8 mouse cellular contexts compared by ENCODE assay signal in genomic region chr9:21916851-21917492, GRCm38 (mm10). TPM values are rescaled to one million over a fixed set of nuclear protein-coding genes. Genes with fewer than 3 reads are reported as not detected.
A peak's percentile ranks its signal among the peaks of the same experiment; 100 is the strongest.
DNase-seq lines count a peak whose midpoint lies in the region; ATAC-seq and TF ChIP-seq lines count a peak whose summit lies in the region.

No protein-coding gene starts in this region.

- H3K4me1 ChIP-seq in heart, embryonic 11.5 days (ENCODE audit: control insufficient read depth, insufficient read depth, low read length): no peaks in the 10 kb centered on the region
- peaks cover 38% of the 10 kb centered on the region for H3K4me1 ChIP-seq in E14TG2a.4 (replicated peaks; ENCODE audit: low read depth, low read length)
- peaks cover 11% of the 10 kb centered on the region for H3K4me1 ChIP-seq in forebrain, embryonic 16.5 days (replicated peaks; ENCODE audit: control insufficient read depth, insufficient read depth, low read length)
- peaks cover 16% of the 10 kb centered on the region for H3K4me1 ChIP-seq in liver, embryonic 16.5 days (ENCODE audit: control insufficient read depth, low read depth, low read length)

- 58% methylated on average over 3 of the region's 3 CpGs for WGBS in heart, embryonic 11.5 days (ENCODE audit: insufficient replicate concordance)
- WGBS in forebrain, embryonic 16.5 days: 63% methylated on average over 3 of the region's 3 CpGs
- 35% methylated on average over 3 of the region's 3 CpGs for WGBS in liver, embryonic 16.5 days (ENCODE audit: insufficient replicate concordance)

- no peak for TF ChIP-seq CTCF in E14TG2a.4 (conservative IDR thresholded peaks at IDR 0.05; ENCODE audit: low read length)

- ATAC-seq in heart, embryonic 11.5 days (replicated peaks; ENCODE audit: insufficient number of reproducible peaks, low FRiP score, low TSS enrichment): no peak
- ATAC-seq in forebrain, embryonic 16.5 days: no peak
- ATAC-seq in liver, embryonic 16.5 days (ENCODE audit: low read depth): no peak
- ATAC-seq in granulocyte monocyte progenitor cell, adult 5-6 weeks (replicated peaks; ENCODE audit: poor library complexity, severe bottlenecking): no peak

- no peaks in the 10 kb centered on the region for H3K9me3 ChIP-seq in heart, embryonic 11.5 days (replicated peaks; ENCODE audit: control insufficient read depth, low read length)
- no peaks in the 10 kb centered on the region for H3K9me3 ChIP-seq in E14TG2a.4 (ENCODE audit: low read length)
- no peaks in the 10 kb centered on the region for H3K9me3 ChIP-seq in forebrain, embryonic 16.5 days (ENCODE audit: control insufficient read depth, low read length)
- no peaks in the 10 kb centered on the region for H3K9me3 ChIP-seq in liver, embryonic 16.5 days (replicated peaks; ENCODE audit: control insufficient read depth, low read length)

- peaks cover 12% of the 10 kb centered on the region; the same call in 1 of the 2 replicates for H3K27me3 ChIP-seq in heart, embryonic 11.5 days (ENCODE audit: control insufficient read depth, insufficient read depth, low read length)
- peaks cover 24% of the 10 kb centered on the region for H3K27me3 ChIP-seq in E14TG2a.4 (ENCODE audit: insufficient read depth, low read length)
- H3K27me3 ChIP-seq in forebrain, embryonic 16.5 days (replicated peaks; ENCODE audit: control insufficient read depth, insufficient read depth, low read length): no peaks in the 10 kb centered on the region
- 0 out of 2 replicates have a peak, but pooled peaks cover 2% of the 10 kb centered on the region for H3K27me3 ChIP-seq in liver, embryonic 16.5 days (ENCODE audit: control insufficient read depth, insufficient read depth, low read depth, low read length)

- 0 out of 2 replicates have a peak overlapping the region, but pooled peaks have one; percentile 67 for H3K9ac ChIP-seq in heart, embryonic 11.5 days (ENCODE audit: low read depth, low read length)
- H3K9ac ChIP-seq in forebrain, embryonic 16.5 days (replicated peaks; ENCODE audit: low read depth, low read length): peak overlapping the region; percentile 79
- peak overlapping the region; percentile 72 for H3K9ac ChIP-seq in liver, embryonic 16.5 days (ENCODE audit: low read depth, low read length)

- peak overlapping the region; percentile 61 for H3K4me3 ChIP-seq in heart, embryonic 11.5 days (ENCODE audit: low read depth, low read length)
- peak overlapping the region; percentile 92 for H3K4me3 ChIP-seq in E14TG2a.4 (replicated peaks; ENCODE audit: low read length)
- H3K4me3 ChIP-seq in forebrain, embryonic 16.5 days (replicated peaks; ENCODE audit: low read length): peak overlapping the region; percentile 57
- peak overlapping the region; percentile 70 for H3K4me3 ChIP-seq in liver, embryonic 16.5 days (ENCODE audit: low read depth, low read length)

- DNase-seq in heart, adult 8-10 months (ENCODE audit: low spot score): no peak
- DNase-seq in gastrocnemius, postnatal 4 days (ENCODE audit: low spot score in 2 of 2): no peak
- DNase-seq in ovary, postnatal 10 days (ENCODE audit: low spot score): no peak

- peak overlapping the region; percentile 99 for H3K4me2 ChIP-seq in heart, embryonic 11.5 days
- H3K4me2 ChIP-seq in forebrain, embryonic 16.5 days (ENCODE audit: low read length): peak overlapping the region; percentile 81
- peak overlapping the region; percentile 99 for H3K4me2 ChIP-seq in liver, embryonic 16.5 days (ENCODE audit: low read depth, low read length)

- H3K27ac ChIP-seq in heart, embryonic 11.5 days (ENCODE audit: low read depth, low read length): no peak overlapping the region
- H3K27ac ChIP-seq in forebrain, embryonic 16.5 days (ENCODE audit: low read length): peak overlapping the region; percentile 91
- H3K27ac ChIP-seq in liver, embryonic 16.5 days (ENCODE audit: low read length): no peak overlapping the region

- H3K36me3 ChIP-seq in heart, embryonic 11.5 days (ENCODE audit: control insufficient read depth, insufficient read depth, low read length): no peaks in the 10 kb centered on the region
- peaks cover 20% of the 10 kb centered on the region for H3K36me3 ChIP-seq in E14TG2a.4 (ENCODE audit: insufficient read depth, low read length)
- 0 out of 2 replicates have a peak, but pooled peaks cover 2% of the 10 kb centered on the region for H3K36me3 ChIP-seq in forebrain, embryonic 16.5 days (ENCODE audit: control insufficient read depth, insufficient read depth)
- no peaks in the 10 kb centered on the region for H3K36me3 ChIP-seq in liver, embryonic 16.5 days (ENCODE audit: control insufficient read depth, insufficient read depth)

RNA-seq across cellular contexts. Expression of gene Rab3d, which starts 1.0 kb away (rescaled TPM):
- 5.6 and 6.4 TPM in 2 replicates for polyA plus RNA-seq in heart, embryonic 11.5 days (2014; fragmentation: Nextera tagmentation; extraction: Ambion mirVana)
- total RNA-seq in heart, adult 8-10 months (2022): 10 to 100 TPM; 13.2 to 16.4 (median 15.4) TPM
- polyA plus RNA-seq in forebrain, embryonic 16.5 days (2015; fragmentation: Nextera tagmentation; extraction: Ambion mirVana): 37.4 and 39.5 TPM in 2 replicates
- 12.9 and 13.9 TPM in 2 replicates for polyA plus RNA-seq in liver, embryonic 16.5 days (2015; fragmentation: Nextera tagmentation; extraction: Ambion mirVana)
- 22.5 and 33.1 TPM in 2 replicates for total RNA-seq in granulocyte monocyte progenitor cell, adult 5-6 weeks (2014; fragmentation: Nextera tagmentation)
- total RNA-seq in granulocyte monocyte progenitor cell, adult 5-6 weeks (2017): 44.0 and 51.7 TPM in 2 replicates
- total RNA-seq in gastrocnemius, postnatal 4 days (2021): 10 to 100 TPM; 12.6 to 16.1 TPM

RNA-seq across cellular contexts. Expression of gene Ccdc159, which starts 10.3 kb away (rescaled TPM):
- polyA plus RNA-seq in heart, embryonic 11.5 days (2014; fragmentation: Nextera tagmentation; extraction: Ambion mirVana): 2.3 and 3.3 TPM in 2 replicates
- total RNA-seq in heart, adult 8-10 months (2022): 1 to 10 TPM; 4.9 to 7.4 (median 5.6) TPM
- 5.4 and 11.9 TPM in 2 replicates for polyA plus RNA-seq in forebrain, embryonic 16.5 days (2015; fragmentation: Nextera tagmentation; extraction: Ambion mirVana)
- 1.3 and 1.6 TPM in 2 replicates for polyA plus RNA-seq in liver, embryonic 16.5 days (2015; fragmentation: Nextera tagmentation; extraction: Ambion mirVana)
- not detected in 2 replicates for total RNA-seq in granulocyte monocyte progenitor cell, adult 5-6 weeks (2014; fragmentation: Nextera tagmentation)
- 0.69 TPM in 1 of 2 replicates, not detected in the other for total RNA-seq in granulocyte monocyte progenitor cell, adult 5-6 weeks (2017)
- 1 to 10 TPM in 1 of 2 experiments, under 1 TPM in 1; 0.98 to 1.3 TPM for total RNA-seq in gastrocnemius, postnatal 4 days (2021)

RNA-seq across cellular contexts. Expression of gene Tmem205, which starts 10.4 kb away (rescaled TPM):
- polyA plus RNA-seq in heart, embryonic 11.5 days (2014; fragmentation: Nextera tagmentation; extraction: Ambion mirVana): 39.0 and 45.1 TPM in 2 replicates
- total RNA-seq in heart, adult 8-10 months (2022): 10 to 100 TPM; 80.1 to 91.4 (median 86.9) TPM
- 47.7 and 54.8 TPM in 2 replicates for polyA plus RNA-seq in forebrain, embryonic 16.5 days (2015; fragmentation: Nextera tagmentation; extraction: Ambion mirVana)
- polyA plus RNA-seq in liver, embryonic 16.5 days (2015; fragmentation: Nextera tagmentation; extraction: Ambion mirVana): 172 and 194 TPM in 2 replicates
- 40.4 and 75.8 TPM in 2 replicates for total RNA-seq in granulocyte monocyte progenitor cell, adult 5-6 weeks (2014; fragmentation: Nextera tagmentation)
- 21.1 and 33.3 TPM in 2 replicates for total RNA-seq in granulocyte monocyte progenitor cell, adult 5-6 weeks (2017)
- total RNA-seq in gastrocnemius, postnatal 4 days (2021): 10 to 100 TPM; 18.9 to 21.4 TPM

RNA-seq across cellular contexts. Expression of gene Plppr2, which starts 19.9 kb away (rescaled TPM):
- polyA plus RNA-seq in heart, embryonic 11.5 days (2014; fragmentation: Nextera tagmentation; extraction: Ambion mirVana): 5.3 and 5.5 TPM in 2 replicates
- 1 to 10 TPM; 2.1 to 3.8 (median 3.2) TPM for total RNA-seq in heart, adult 8-10 months (2022)
- polyA plus RNA-seq in forebrain, embryonic 16.5 days (2015; fragmentation: Nextera tagmentation; extraction: Ambion mirVana): 74.1 and 89.9 TPM in 2 replicates
- 0.96 and 1.4 TPM in 2 replicates for polyA plus RNA-seq in liver, embryonic 16.5 days (2015; fragmentation: Nextera tagmentation; extraction: Ambion mirVana)
- total RNA-seq in granulocyte monocyte progenitor cell, adult 5-6 weeks (2014; fragmentation: Nextera tagmentation): 0.58 and 1.4 TPM in 2 replicates
- not detected in 2 replicates for total RNA-seq in granulocyte monocyte progenitor cell, adult 5-6 weeks (2017)
- total RNA-seq in gastrocnemius, postnatal 4 days (2021): 1 to 10 TPM; 4.4 to 4.8 TPM

RNA-seq across cellular contexts. Expression of gene Swsap1, which starts 38.6 kb away (rescaled TPM):
- 9.0 and 13.1 TPM in 2 replicates for polyA plus RNA-seq in heart, embryonic 11.5 days (2014; fragmentation: Nextera tagmentation; extraction: Ambion mirVana)
- total RNA-seq in heart, adult 8-10 months (2022): 1 to 10 TPM; 8.5 to 8.9 (median 8.7) TPM
- polyA plus RNA-seq in forebrain, embryonic 16.5 days (2015; fragmentation: Nextera tagmentation; extraction: Ambion mirVana): 9.0 and 12.5 TPM in 2 replicates
- polyA plus RNA-seq in liver, embryonic 16.5 days (2015; fragmentation: Nextera tagmentation; extraction: Ambion mirVana): 2.1 and 2.3 TPM in 2 replicates
- total RNA-seq in granulocyte monocyte progenitor cell, adult 5-6 weeks (2014; fragmentation: Nextera tagmentation): 7.8 and 9.9 TPM in 2 replicates
- total RNA-seq in granulocyte monocyte progenitor cell, adult 5-6 weeks (2017): 7.6 and 8.2 TPM in 2 replicates
- 1 to 10 TPM; 5.2 to 6.3 TPM for total RNA-seq in gastrocnemius, postnatal 4 days (2021)
